Mouse (Mus musculus): ENCODE results near the gene Fam53b.

DNA sequence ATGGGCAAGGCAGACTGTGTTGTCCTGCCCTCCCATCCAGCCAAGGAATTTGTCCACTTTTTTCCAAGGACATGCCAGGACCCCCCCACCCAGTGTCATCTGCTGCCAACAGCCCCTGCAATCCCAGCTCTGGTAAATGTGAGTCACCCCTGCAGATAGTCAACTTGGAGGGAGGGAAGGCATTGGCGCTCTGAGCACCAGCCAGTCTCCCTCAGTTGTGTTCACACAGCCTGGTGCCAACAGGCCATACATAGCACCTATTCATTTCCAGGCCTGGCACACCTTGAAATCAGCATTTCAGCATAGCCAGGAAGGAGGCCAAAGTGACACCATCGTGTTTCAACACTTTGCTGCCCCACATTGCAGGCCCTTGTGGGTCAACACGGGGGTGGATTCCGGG, 129.8 kb downstream of the Fam53b start:
- TF ChIP-seq CTCF (IDR thresholded peaks at IDR 0.05) (no peak), EP300 (IDR thresholded peaks at IDR 0.05) (no peak)

All from lung, postnatal 0 days (tissue).